Mouse (Mus musculus) right cerebral cortex, postnatal 36 days (tissue): Measurements from ENCODE around the gene Esr1.

Experiments
- DNase-seq, 2 experiments: peaks; one replicate each; pipeline ENCODE4 v3.0.0; 2022; ENCODE audit warnings: low spot score in 2 of 2, mixed read lengths in 1 of 2

The Esr1 gene

GRCm38 (mm10) chr10:4838099-4838498 lies 226.7 kb downstream of the Esr1 start:
- no peak for DNase-seq

GRCm38 (mm10) chr10:4841039-4841438 lies 229.6 kb downstream of the Esr1 start:
- DNase-seq = no peak

GRCm38 (mm10) chr10:4847523-4847922 lies 236.1 kb downstream of the Esr1 start:
- no peak for DNase-seq

- peak; percentile 1 to 10 for DNase-seq
These were observed 238.5 kb downstream of the Esr1 start for GRCm38 (mm10) chr10:4849881-4850280.

- no peak for DNase-seq
These were observed 263.8 kb downstream of the Esr1 start for GRCm38 (mm10) chr10:4875076-4875737.

GRCm38 (mm10) chr10:4881391-4881790 lies 270.0 kb downstream of the Esr1 start:
- DNase-seq = no peak

- DNase-seq = no peak
These were observed 274.1 kb downstream of the Esr1 start for GRCm38 (mm10) chr10:4885506-4885905.

- no peak for DNase-seq
These were observed 274.6 kb downstream of the Esr1 start for GRCm38 (mm10) chr10:4885961-4886360.

GRCm38 (mm10) chr10:4893475-4893874 lies 282.1 kb downstream of the Esr1 start:
- DNase-seq = no peak

GRCm38 (mm10) chr10:4897789-4898188 lies 286.4 kb downstream of the Esr1 start:
- no peak for DNase-seq

- no peak for DNase-seq
These were observed 288.9 kb downstream of the Esr1 start for GRCm38 (mm10) chr10:4900324-4900723.

- DNase-seq = no peak
These were observed 297.9 kb downstream of the Esr1 start for GRCm38 (mm10) chr10:4909271-4909670.

GRCm38 (mm10) chr10:4910451-4910850 lies 299.1 kb downstream of the Esr1 start:
- no peak for DNase-seq

- DNase-seq = no peak
These were observed 307.7 kb downstream of the Esr1 start for GRCm38 (mm10) chr10:4919046-4919445.

GRCm38 (mm10) chr10:4923616-4924015 lies 312.2 kb downstream of the Esr1 start:
- no peak for DNase-seq

- DNase-seq = peak in 1 of 2 experiments; percentile 4
These were observed 313.0 kb downstream of the Esr1 start for GRCm38 (mm10) chr10:4924391-4924790.

- no peak for DNase-seq
These were observed 331.8 kb downstream of the Esr1 start for GRCm38 (mm10) chr10:4943148-4943547.

GRCm38 (mm10) chr10:4944725-4945124 lies 333.3 kb downstream of the Esr1 start:
- no peak for DNase-seq

- peak; percentile 22 to 38 for DNase-seq
These were observed 354.4 kb downstream of the Esr1 start for GRCm38 (mm10) chr10:4965768-4966167.

GRCm38 (mm10) chr10:4971156-4971555 lies 359.8 kb downstream of the Esr1 start:
- no peak for DNase-seq

GRCm38 (mm10) chr10:4971586-4971985 lies 360.2 kb downstream of the Esr1 start:
- DNase-seq = no peak

GRCm38 (mm10) chr10:4972026-4972425 lies 360.6 kb downstream of the Esr1 start:
- DNase-seq = no peak

- DNase-seq = no peak
These were observed 362.9 kb downstream of the Esr1 start for GRCm38 (mm10) chr10:4974246-4974645.

- DNase-seq = no peak
These were observed 365.2 kb downstream of the Esr1 start for GRCm38 (mm10) chr10:4976557-4976956.
